Mouse (Mus musculus) kidney, embryonic 15.5 days (tissue): Measurements from ENCODE around the gene Akap13. TPM values are rescaled to one million over a fixed set of nuclear protein-coding genes. Genes with fewer than 3 reads are reported as not detected.

Experiments used
- microRNA-seq: library from miRNA; unstranded; fragments of <30 nt; microRNA quantifications from one replicate; pipeline ENCODE4, GENCODE M21; 2016
- polyA plus RNA-seq: library from polyadenylated mRNA; unstranded; fragments of >200 nt; fragmentation: Nextera tagmentation; extraction: Ambion mirVana; gene quantifications from 2 replicates; pipeline ENCODE4 v1.2.1, GENCODE M21; 2015

Akap13 gene
- polyA plus RNA-seq, 1 experiment from 2014 or later, result 49.7 TPM

Small RNA genes lying within 50 kb of the gene (microRNA-seq; reads per million reads assigned to microRNA genes)
- gene Gm23251, result not detected

Other genes with a start within 250 kb of the Akap13 start
- 0.92 and 1.2 TPM in 2 replicates for gene Sv2b, start 146.3 kb upstream of the Akap13 start, polyA plus RNA-seq